Mouse (Mus musculus) gastrocnemius, postnatal 10 days (tissue): ENCODE results near the gene Zfp512b. TPM values are rescaled to one million over a fixed set of nuclear protein-coding genes. Genes with fewer than 3 reads are reported as not detected.
A peak's percentile ranks its signal among the peaks of the same experiment; 100 is the strongest.

ENCODE experiments used
- DNase-seq: peaks from one replicate; pipeline ENCODE4 v3.0.0; 2021; ENCODE audit warnings: mixed read lengths
- total RNA-seq, 2 experiments: library from RNA; stranded (reverse); gene quantifications; 2 replicates each; pipeline ENCODE4 v1.2.3; 2021

The Zfp512b gene
- total RNA-seq, 2 experiments from 2014 or later, result 28.4 to 32.4 TPM

GRCm38 (mm10) chr2:181572921-181573920 is 19.4 kb downstream of the Zfp512b start:
- DNase-seq, result peak; percentile 3

- DNase-seq, result peak; percentile 2
These were observed 20.5 kb downstream of the Zfp512b start for GRCm38 (mm10) chr2:181571941-181572670.

- DNase-seq, result peak; percentile 10
These were observed 21.5 kb downstream of the Zfp512b start for GRCm38 (mm10) chr2:181570921-181571595.

GRCm38 (mm10) chr2:181570375-181570774 is 22.2 kb downstream of the Zfp512b start:
- peak; percentile 1 for DNase-seq

- no peak for DNase-seq
These were observed 22.7 kb downstream of the Zfp512b start for GRCm38 (mm10) chr2:181569856-181570255.

- DNase-seq, result peak; percentile 61
These were observed 24.2 kb downstream of the Zfp512b start for GRCm38 (mm10) chr2:181568272-181569008.

GRCm38 (mm10) chr2:181567338-181567737 is 25.3 kb downstream of the Zfp512b start:
- no peak for DNase-seq

- no peak for DNase-seq
These were observed 38.8 kb downstream of the Zfp512b start for GRCm38 (mm10) chr2:181553772-181554171.

- peak; percentile 13 for DNase-seq
These were observed 42.4 kb downstream of the Zfp512b start for GRCm38 (mm10) chr2:181550233-181550632.

- no peak for DNase-seq
These were observed 43.9 kb downstream of the Zfp512b start for GRCm38 (mm10) chr2:181548682-181549081.

- DNase-seq, result no peak
These were observed 44.4 kb downstream of the Zfp512b start for GRCm38 (mm10) chr2:181548227-181548626.

GRCm38 (mm10) chr2:181546142-181546541 is 46.5 kb downstream of the Zfp512b start:
- no peak for DNase-seq

GRCm38 (mm10) chr2:181541761-181542380 is 50.7 kb downstream of the Zfp512b start:
- no peak for DNase-seq

- peak; percentile 15 for DNase-seq
These were observed 55.1 kb downstream of the Zfp512b start for GRCm38 (mm10) chr2:181537444-181538047.

- DNase-seq, result no peak
These were observed 56.2 kb downstream of the Zfp512b start for GRCm38 (mm10) chr2:181536410-181536809.

GRCm38 (mm10) chr2:181532589-181532988 is 60.0 kb downstream of the Zfp512b start:
- DNase-seq, result no peak
